Mouse (Mus musculus) CH12.LX (cell line): ENCODE data around the gene Adcy7. TPM values are rescaled to one million over a fixed set of nuclear protein-coding genes. Genes with fewer than 3 reads are reported as not detected.

Experiments used
- DNase-seq: peaks from one replicate; pipeline ENCODE4 v3.0.0-alpha.2; 2013; ENCODE audit errors: extremely low read depth
- H3K27ac ChIP-seq: 2 replicates; pipeline ENCODE4 v1.5.1; 2012; ENCODE audit warnings: low read depth, mild to moderate bottlenecking, control low read depth, moderate library complexity; ENCODE audit not compliant: insufficient read depth
- H3K27me3 ChIP-seq: replicated peaks from 2 replicates; pipeline ENCODE3; 2012; ENCODE audit warnings: inconsistent platforms
- H3K36me3 ChIP-seq, 2 experiments: replicated peaks in 1 of 2; 2 replicates each; pipeline versions ENCODE3 to v1.6.1; 2012; ENCODE audit warnings: inconsistent platforms in 1 of 2, low read length in 1 of 2, mild to moderate bottlenecking in 1 of 2, mixed read lengths in 1 of 2, moderate library complexity in 1 of 2; ENCODE audit not compliant: control insufficient read depth in 1 of 2, insufficient read depth in 1 of 2
- H3K4me1 ChIP-seq, 2 experiments: 2 replicates each; pipeline ENCODE4 v1.6.1; 2012; ENCODE audit warnings: inconsistent platforms in 1 of 2, moderate library complexity in 1 of 2; ENCODE audit not compliant: insufficient read depth in 2 of 2, control insufficient read depth in 1 of 2
- H3K4me2 ChIP-seq: 2 replicates; pipeline ENCODE4 v1.6.1; 2012; ENCODE audit warnings: low read depth, mild to moderate bottlenecking, control low read depth; ENCODE audit not compliant: poor library complexity, insufficient read depth, severe bottlenecking
- H3K4me3 ChIP-seq, 3 experiments: fragments of 150-350 bp in 1 of 3; sonication (generic) in 1 of 3; replicated peaks in 1 of 3; 2 replicates each; pipeline versions ENCODE3 to v1.5.1; 2011 to 2012; ENCODE audit warnings: low read depth in 2 of 3, low read length in 2 of 3, mild to moderate bottlenecking in 2 of 3, moderate library complexity in 2 of 3, control low read depth in 1 of 3, improper control_type of control experiment in 1 of 3, inconsistent platforms in 1 of 3, mixed read lengths in 1 of 3; ENCODE audit not compliant: poor library complexity in 1 of 3
- H3K79me2 ChIP-seq: replicated peaks from 2 replicates; pipeline ENCODE4 v1.6.1; 2012; ENCODE audit warnings: mild to moderate bottlenecking, moderate library complexity; ENCODE audit not compliant: control insufficient read depth, poor library complexity, insufficient read depth, severe bottlenecking; ENCODE audit errors: extremely low read depth
- H3K9ac ChIP-seq: 2 replicates; pipeline ENCODE4 v1.6.1; 2012; ENCODE audit warnings: low read depth, mild to moderate bottlenecking, control low read depth, moderate library complexity; ENCODE audit not compliant: insufficient read depth
- H3K9me3 ChIP-seq: replicated peaks from 2 replicates; pipeline ENCODE3; 2012; ENCODE audit warnings: low read length, inconsistent platforms, mixed read lengths
- BHLHE40 ChIP-seq: IDR thresholded peaks from 2 replicates; pipeline ENCODE4 v1.6.1; 2011; ENCODE audit warnings: mild to moderate bottlenecking, low read depth, low read length, improper control_type of control experiment
- ELF1 ChIP-seq: IDR thresholded peaks from 2 replicates; pipeline ENCODE4 v1.6.1; 2014; ENCODE audit warnings: low read depth, mild to moderate bottlenecking, inconsistent platforms, low read length, improper control_type of control experiment
- EP300 ChIP-seq: IDR thresholded peaks from 2 replicates; pipeline ENCODE4 v1.6.1; 2011; ENCODE audit warnings: low read length, improper control_type of control experiment
- ETS1 ChIP-seq: conservative IDR thresholded peaks from 2 replicates; pipeline ENCODE4 v1.6.1; 2012; ENCODE audit warnings: low read depth, mild to moderate bottlenecking, inconsistent platforms, low read length, improper control_type of control experiment, moderate library complexity
- GABPA ChIP-seq: IDR thresholded peaks from 2 replicates; pipeline ENCODE4 v1.6.1; 2012; ENCODE audit warnings: low read depth, low read length, improper control_type of control experiment, inconsistent platforms; ENCODE audit not compliant: insufficient replicate concordance
- MAFK ChIP-seq: IDR thresholded peaks from 2 replicates; pipeline ENCODE4 v1.6.1; 2011; ENCODE audit warnings: low read length, improper control_type of control experiment; ENCODE audit not compliant: insufficient replicate concordance
- MAZ ChIP-seq: IDR thresholded peaks from 2 replicates; pipeline ENCODE4 v1.6.1; 2012; ENCODE audit warnings: low read depth, mild to moderate bottlenecking, inconsistent platforms, low read length, improper control_type of control experiment, moderate library complexity
- MEF2A ChIP-seq: IDR thresholded peaks from 2 replicates; pipeline ENCODE4 v1.6.1; 2014; ENCODE audit warnings: low read depth, mild to moderate bottlenecking, inconsistent platforms, low read length, improper control_type of control experiment, borderline replicate concordance
- MYC ChIP-seq: IDR thresholded peaks from 2 replicates; pipeline ENCODE4 v1.6.1; 2011; ENCODE audit warnings: low read depth, mild to moderate bottlenecking, improper control_type of control experiment, low read length
- NELFE ChIP-seq: IDR thresholded peaks from 2 replicates; pipeline ENCODE4 v1.6.1; 2011; ENCODE audit warnings: low read depth, low read length, improper control_type of control experiment
- POLR2AphosphoS2 ChIP-seq: IDR thresholded peaks from 2 replicates; pipeline ENCODE4 v1.6.1; 2011; ENCODE audit warnings: low read depth, low read length, improper control_type of control experiment
- RAD21 ChIP-seq: IDR thresholded peaks from 2 replicates; pipeline ENCODE4 v1.6.1; 2011; ENCODE audit warnings: low read depth, mild to moderate bottlenecking, low read length, improper control_type of control experiment, moderate library complexity
- RCOR1 ChIP-seq: conservative IDR thresholded peaks from 2 replicates; pipeline ENCODE4 v1.6.1; 2012; ENCODE audit warnings: low read depth, mild to moderate bottlenecking, inconsistent platforms, low read length, improper control_type of control experiment
- SIN3A ChIP-seq: IDR thresholded peaks from 2 replicates; pipeline ENCODE4 v1.6.1; 2012; ENCODE audit warnings: low read length, improper control_type of control experiment, inconsistent platforms
- TBP ChIP-seq: conservative IDR thresholded peaks from 2 replicates; pipeline ENCODE4 v1.6.1; 2011; ENCODE audit warnings: low read depth, low read length, improper control_type of control experiment
- TCF12 ChIP-seq: IDR thresholded peaks from 2 replicates; pipeline ENCODE4 v1.6.1; 2014; ENCODE audit warnings: low read depth, mild to moderate bottlenecking, inconsistent platforms, low read length, improper control_type of control experiment
- USF1 ChIP-seq: IDR thresholded peaks from 2 replicates; pipeline ENCODE4 v1.6.1; 2014; ENCODE audit warnings: low read depth, mild to moderate bottlenecking, inconsistent platforms, low read length, improper control_type of control experiment
- USF2 ChIP-seq: conservative IDR thresholded peaks from 2 replicates; pipeline ENCODE4 v1.6.1; 2011; ENCODE audit warnings: low read depth, low read length, improper control_type of control experiment
- ZMIZ1 ChIP-seq: IDR thresholded peaks from 2 replicates; pipeline ENCODE4 v1.6.1; 2012; ENCODE audit warnings: low read depth, mild to moderate bottlenecking, inconsistent platforms, low read length, improper control_type of control experiment
- ZNF384 ChIP-seq: IDR thresholded peaks from 2 replicates; pipeline ENCODE4 v1.6.1; 2012; ENCODE audit warnings: low read depth, low read length, improper control_type of control experiment, inconsistent platforms
- dilution Hi-C: fragments of 300-500 bp; cut with MboI; formaldehyde crosslinking; loops from 2 replicates; pipeline ENCODE4 v1.14.3; 2020; ENCODE audit warnings: low sequenced_read_pairs; ENCODE audit not compliant: extremely low pct_unique_long_range_greater_than_20kb, extremely low pct_ligation_motif_present
- in situ Hi-C: fragments of 300-500 bp; cut with MboI; formaldehyde crosslinking; loops from 3 replicates; pipeline ENCODE4 v1.14.3; 2019; ENCODE audit warnings: low sequenced_read_pairs, low pct_ligation_motif_present, low pct_unique_long_range_greater_than_20kb, mixed read lengths
- polyA plus RNA-seq: library from polyadenylated mRNA; unstranded; fragments of >175 nt; gene quantifications from 2 replicates; pipeline ENCODE4 v1.2.1, GENCODE M21; 2012; ENCODE audit warnings: low read depth; ENCODE audit not compliant: insufficient read length
- total RNA-seq, 2 experiments: library from RNA; depleted of rRNA; stranded (reverse); fragments of 300-350 nt in 1 of 2; fragments of >200 nt in 1 of 2; gene quantifications; 2 replicates each; pipeline ENCODE4 v1.2.3; 2012 to 2014

Gene Adcy7
- total and polyA plus RNA-seq, 3 experiments, result 25.7 to 28.5 (median 27.0) TPM

GRCm38 (mm10) chr8:88274090-88274489, 1.9 kb downstream of the Adcy7 start:
- dilution Hi-C loops (no loop called here), in situ Hi-C loops (loop anchor here (5.0 to 25.0 kb wide), 3 partner anchors 38 to 338 kb away; no protein-coding TSS in a partner anchor)
- no peak for DNase-seq
- Histone ChIP-seq H3K4me1 (peaks cover 6 to 15% of the 10 kb centered on the region in 2 experiments; a peak in 3 of 4 replicates), H3K79me2 (no peaks in the 10 kb centered on the region), H3K9me3 (no peaks in the 10 kb centered on the region), H3K27ac (no peak overlapping the region), H3K36me3 (no peaks in the 10 kb centered on the region), H3K27me3 (peaks cover 2% of the 10 kb centered on the region), H3K9ac (no peak overlapping the region), H3K4me3 (no peak overlapping the region), H3K4me2 (no peak overlapping the region)
- no peak for TF ChIP-seq MYC
- TF ChIP-seq MAZ, result no peak
- no peak for TF ChIP-seq ELF1
- no peak for TF ChIP-seq RAD21
- TF ChIP-seq EP300, result no peak
- TF ChIP-seq ETS1, result no peak
- TF ChIP-seq RCOR1, result no peak
- no peak for TF ChIP-seq ZNF384
- TF ChIP-seq MEF2A, result no peak
- no peak for TF ChIP-seq TBP
- no peak for TF ChIP-seq USF2
- TF ChIP-seq SIN3A, result no peak
- no peak for TF ChIP-seq USF1
- TF ChIP-seq POLR2AphosphoS2, result no peak
- no peak for TF ChIP-seq MAFK
- TF ChIP-seq TCF12, result no peak
- TF ChIP-seq BHLHE40, result no peak
- no peak for TF ChIP-seq NELFE

GRCm38 (mm10) chr8:88279220-88279619, 7.0 kb downstream of the Adcy7 start:
- Histone ChIP-seq H3K79me2 (no peaks in the 10 kb centered on the region), H3K4me3 (no peak overlapping the region)
- dilution Hi-C loops, result no loop called here

More at GRCm38 (mm10) chr8:88279220-88279619, 7.0 kb downstream of the Adcy7 start:
- Histone ChIP-seq H3K27me3 (peaks cover 2% of the 10 kb centered on the region), H3K27ac (no peak overlapping the region), H3K4me1 (peaks cover 5 to 20% of the 10 kb centered on the region in 2 experiments), H3K36me3 (no peaks in the 10 kb centered on the region), H3K9ac (no peak overlapping the region), H3K9me3 (no peaks in the 10 kb centered on the region), H3K4me2 (no peak overlapping the region)
- in situ Hi-C loops, result no loop called here
- DNase-seq, result no peak
- no peak for TF ChIP-seq USF2
- TF ChIP-seq EP300, result no peak
- no peak for TF ChIP-seq NELFE
- no peak for TF ChIP-seq ZMIZ1
- no peak for TF ChIP-seq RAD21
- TF ChIP-seq GABPA, result no peak
